Mouse (Mus musculus) stomach, postnatal 0 days (tissue): Measurements from ENCODE around the gene Chrdl2. TPM values are rescaled to one million over a fixed set of nuclear protein-coding genes. Genes with fewer than 3 reads are reported as not detected.
"Not testable (repeated sequence)": the region's sequence is repeated elsewhere in the genome, so short reads cannot be mapped to it uniquely, and the experiment has no call there.

ENCODE experiments used
- ATAC-seq: fragments of 200-750 bp; cut with Nextera tagmentation; 2 replicates; pipeline ENCODE4 v1.8.0; 2017; ENCODE audit not compliant: low FRiP score, low TSS enrichment
- DNase-seq: peaks from one replicate; pipeline ENCODE4 v3.0.0-alpha.2; 2016; ENCODE audit warnings: low spot score
- H3K27ac ChIP-seq: fragments of 300-500 bp; sonication (generic); replicated peaks from 2 replicates; pipeline ENCODE4 v1.5.1; 2014; ENCODE audit warnings: mild to moderate bottlenecking, control low read depth
- H3K27me3 ChIP-seq: fragments of 300-500 bp; sonication (generic); 2 replicates; pipeline ENCODE4 v1.6.1; 2014; ENCODE audit warnings: low read length; ENCODE audit not compliant: control insufficient read depth, insufficient read depth
- H3K36me3 ChIP-seq: fragments of 300-500 bp; sonication (generic); 2 replicates; pipeline ENCODE4 v1.6.1; 2014; ENCODE audit warnings: low read length, mixed read lengths; ENCODE audit not compliant: control insufficient read depth, insufficient read depth
- H3K4me1 ChIP-seq: fragments of 300-500 bp; sonication (generic); replicated peaks from 2 replicates; pipeline ENCODE4 v1.6.1; 2014; ENCODE audit warnings: antibody characterized with exemption; ENCODE audit not compliant: control insufficient read depth, insufficient read depth
- H3K4me2 ChIP-seq: fragments of 300-500 bp; sonication (generic); replicated peaks from 2 replicates; pipeline ENCODE4 v1.6.1; 2014; ENCODE audit warnings: low read depth, mild to moderate bottlenecking, control low read depth, moderate library complexity
- H3K4me3 ChIP-seq: fragments of 300-500 bp; sonication (generic); 2 replicates; pipeline ENCODE4 v1.5.1; 2014; ENCODE audit warnings: low read depth, low read length, control low read depth
- H3K9ac ChIP-seq: fragments of 300-500 bp; sonication (generic); 2 replicates; pipeline ENCODE4 v1.6.1; 2014; ENCODE audit warnings: mild to moderate bottlenecking, low read length, control low read depth, mixed read lengths
- H3K9me3 ChIP-seq: fragments of 300-500 bp; sonication (generic); 2 replicates; pipeline ENCODE4 v1.6.1; 2016; ENCODE audit warnings: low read length; ENCODE audit not compliant: control insufficient read depth
- CTCF ChIP-seq: IDR thresholded peaks from 2 replicates; pipeline ENCODE4 v1.5.1; 2016; ENCODE audit warnings: antibody characterized with exemption, low read depth, mild to moderate bottlenecking, moderate library complexity
- EP300 ChIP-seq: optimal IDR thresholded peaks from 2 replicates; pipeline ENCODE3; 2016; ENCODE audit warnings: antibody characterized with exemption
- WGBS: fragments of 180-500 bp; shearing (Covaris S2); extraction: QIAGEN DNeasy Blood & Tissue Kit; methylation state at CpG from one replicate; pipeline ENCODE4 v1.1.7; 2014; 5-methylcytosine and 5-hydroxymethylcytosine counted together
- polyA plus RNA-seq: library from polyadenylated mRNA; unstranded; fragments of >200 nt; fragmentation: Nextera tagmentation; extraction: Ambion mirVana; gene quantifications from 2 replicates; pipeline ENCODE4 v1.2.1, GENCODE M21; 2015

The Chrdl2 gene
- polyA plus RNA-seq, 1 experiment from 2014 or later, result 2.0 TPM

DNA sequence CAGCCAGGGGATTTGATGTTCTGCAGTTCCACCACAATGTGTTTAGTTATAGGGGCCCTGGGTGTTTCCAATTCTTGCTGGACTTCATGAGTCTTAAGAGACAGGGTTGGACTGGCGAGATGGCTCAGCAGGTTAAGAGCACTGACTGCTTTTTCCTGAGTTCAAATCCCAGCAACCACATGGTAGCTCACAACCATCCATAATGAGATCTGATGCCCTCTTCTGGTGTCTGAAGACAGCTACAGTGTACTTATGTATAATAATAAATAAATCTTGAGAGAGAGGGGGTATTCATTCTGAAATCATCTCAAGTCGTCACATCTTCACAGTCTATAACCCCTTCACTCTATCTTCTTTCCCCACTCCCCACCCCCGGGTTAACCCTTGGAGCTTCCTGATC, 33.1 kb upstream of the Chrdl2 start:
- not testable (repeated sequence) for H3K9me3 ChIP-seq, ATAC-seq, H3K36me3 ChIP-seq, H3K9ac ChIP-seq, H3K27me3 ChIP-seq, H3K4me3 ChIP-seq, H3K4me1 ChIP-seq, H3K27ac ChIP-seq, H3K4me2 ChIP-seq, DNase-seq
- TF ChIP-seq CTCF, result 0 out of 2 replicates have a peak, but pooled peaks have one; percentile 11
- 83% methylated on average over 3 of the region's 3 CpGs for WGBS

DNA sequence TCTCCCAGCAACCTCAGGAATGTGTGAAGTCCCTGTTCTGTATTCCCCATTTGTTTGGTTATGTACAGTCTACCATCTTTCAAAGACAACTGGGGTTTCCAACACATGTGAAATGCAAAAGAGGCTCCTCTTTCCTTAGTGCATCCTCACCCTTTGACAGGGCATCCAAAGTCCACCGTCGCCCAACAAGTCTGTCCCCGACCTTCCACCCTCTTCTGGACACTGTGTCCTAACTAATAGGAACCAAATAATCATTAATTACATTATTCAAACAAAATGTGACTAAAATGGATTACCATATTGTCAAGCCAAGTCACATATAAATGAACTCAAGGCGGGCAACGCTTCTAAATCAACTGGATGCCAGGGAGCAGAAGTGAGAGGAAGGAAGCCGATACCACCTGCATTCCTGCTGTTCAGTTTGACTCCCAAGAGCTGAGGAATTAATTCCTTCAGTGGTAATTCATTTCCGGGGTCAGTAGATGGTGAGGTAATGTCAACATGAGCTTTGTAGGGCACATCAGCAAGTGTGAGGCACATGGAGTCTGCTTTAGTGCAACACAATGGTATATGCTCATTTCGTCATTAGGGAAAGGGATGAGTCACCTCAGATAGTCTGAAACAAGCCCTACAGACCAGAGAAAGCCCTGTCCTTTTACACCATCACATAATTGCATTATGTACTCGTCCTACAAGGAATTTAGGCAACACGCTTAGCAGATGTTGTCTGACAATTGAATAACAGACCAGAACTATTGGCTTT, 31.6 kb upstream of the Chrdl2 start:
- H3K9ac ChIP-seq, result no peak overlapping the region
- no peak overlapping the region for H3K4me2 ChIP-seq
- no peaks in the 10 kb centered on the region; the same call in 1 of the 2 replicates for H3K4me1 ChIP-seq
- H3K9me3 ChIP-seq, result no peaks in the 10 kb centered on the region
- TF ChIP-seq CTCF (no peak), EP300 (no peak)
- ATAC-seq, result peak; percentile 75
- WGBS, result 54% methylated on average over 10 of the region's 10 CpGs
- H3K27ac ChIP-seq, result 0 out of 2 replicates have a peak overlapping the region, but pooled peaks have one; percentile 5
- no peak for DNase-seq
- H3K36me3 ChIP-seq, result no peaks in the 10 kb centered on the region
- H3K27me3 ChIP-seq, result no peaks in the 10 kb centered on the region
- no peak overlapping the region for H3K4me3 ChIP-seq

DNA sequence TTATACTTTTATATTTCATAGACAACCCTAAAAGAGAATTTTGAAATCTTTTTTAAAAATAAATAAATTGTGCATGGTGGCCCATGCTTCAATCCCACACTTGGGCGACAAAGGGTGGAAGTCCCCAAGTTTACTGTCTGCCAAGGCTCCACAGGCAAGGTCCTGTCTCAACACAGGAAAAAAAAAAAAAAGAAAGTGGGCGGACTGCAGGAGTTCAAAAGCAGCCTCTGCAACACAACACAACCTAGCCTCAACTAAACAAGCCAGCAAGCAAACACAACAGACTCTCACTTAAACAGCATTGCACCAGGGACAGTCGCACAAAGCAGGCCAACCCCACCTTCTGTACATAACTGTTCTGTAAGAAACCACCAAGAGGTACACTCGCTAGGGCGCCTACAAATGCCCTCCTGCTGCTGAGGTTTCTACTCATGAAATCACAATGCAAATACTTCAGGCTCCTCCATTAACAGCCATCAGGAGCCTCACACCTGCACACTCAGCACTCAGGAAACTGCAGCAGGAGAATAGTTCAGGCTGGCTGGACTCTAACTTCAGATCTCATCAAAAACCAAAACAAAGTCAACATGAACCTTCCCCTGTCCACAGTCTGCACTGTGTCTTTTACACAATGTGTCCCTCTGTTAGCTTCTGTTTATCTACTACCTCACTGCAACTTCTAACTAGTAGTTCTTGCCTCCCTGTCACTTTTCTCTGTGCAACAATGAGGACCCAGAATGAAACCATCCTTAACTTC, 30.0 kb upstream of the Chrdl2 start:
- no peak overlapping the region for H3K4me2 ChIP-seq
- TF ChIP-seq EP300 (no peak), CTCF (no peak)
- H3K27ac ChIP-seq, result peak overlapping the region; percentile 35
- H3K9me3 ChIP-seq, result no peaks in the 10 kb centered on the region
- H3K36me3 ChIP-seq, result no peaks in the 10 kb centered on the region
- ATAC-seq, result no peak; the same call in 1 of the 2 replicates
- DNase-seq, result peak; percentile 33
- no peak overlapping the region for H3K9ac ChIP-seq
- 66% methylated on average over 5 of the region's 5 CpGs for WGBS
- H3K4me3 ChIP-seq, result no peak overlapping the region
- H3K27me3 ChIP-seq, result no peaks in the 10 kb centered on the region
- H3K4me1 ChIP-seq, result no peaks in the 10 kb centered on the region; the same call in 1 of the 2 replicates

DNA sequence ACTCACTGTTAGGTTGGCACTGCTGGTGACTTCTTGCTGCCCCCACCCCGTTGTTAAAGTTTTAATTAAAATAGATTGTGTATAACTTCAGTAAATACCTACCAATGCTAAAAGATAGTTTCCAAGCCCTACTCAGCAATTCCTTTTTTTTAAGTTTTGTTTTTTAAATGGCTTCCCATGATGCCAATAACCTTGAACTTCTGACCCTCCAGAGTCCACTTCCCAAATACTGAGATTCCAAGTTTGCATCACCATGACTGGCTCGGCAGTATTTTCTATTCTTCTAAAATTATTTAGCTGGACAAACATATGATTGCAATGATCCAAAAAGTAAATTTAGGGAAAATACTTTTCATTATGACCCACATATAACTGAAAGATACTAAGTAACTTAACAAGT, 27.9 kb upstream of the Chrdl2 start:
- TF ChIP-seq EP300 (no peak), CTCF (no peak)
- ATAC-seq (no peak), DNase-seq (no peak)
- H3K4me3 ChIP-seq, result no peak overlapping the region
- no peaks in the 10 kb centered on the region for H3K9me3 ChIP-seq
- H3K4me2 ChIP-seq, result no peak overlapping the region
- WGBS, result 59% methylated on average over 2 of the region's 2 CpGs
- H3K27me3 ChIP-seq, result no peaks in the 10 kb centered on the region
- no peaks in the 10 kb centered on the region; the same call in 1 of the 2 replicates for H3K4me1 ChIP-seq
- H3K27ac ChIP-seq, result no peak overlapping the region
- H3K9ac ChIP-seq, result no peak overlapping the region
- H3K36me3 ChIP-seq, result no peaks in the 10 kb centered on the region

DNA sequence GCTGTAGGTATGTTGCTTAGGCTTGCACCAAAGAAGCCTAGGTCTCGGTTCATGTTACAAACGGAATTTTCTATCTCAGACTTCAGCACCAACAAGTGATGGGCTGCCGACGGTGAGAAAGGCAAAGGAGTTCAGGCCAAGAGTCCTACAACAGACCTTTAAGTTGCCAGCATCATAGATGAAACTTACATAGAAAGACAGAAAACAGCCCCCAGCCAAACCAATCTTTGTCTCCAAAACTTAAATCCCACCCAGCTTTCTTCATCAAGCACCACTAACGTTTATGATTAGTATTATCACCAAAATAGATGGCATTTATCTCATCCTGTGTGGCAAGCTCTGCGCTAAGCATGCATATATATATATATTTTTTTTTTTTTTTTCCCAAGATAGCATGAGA, 26.9 kb upstream of the Chrdl2 start:
- DNase-seq (no peak), ATAC-seq (no peak)
- whole genome bisulfite sequencing, result 10% methylated on average over 6 of the region's 6 CpGs
- no peaks in the 10 kb centered on the region for H3K36me3 ChIP-seq
- no peak overlapping the region for H3K27ac ChIP-seq
- peak overlapping the region; percentile 98 for H3K9ac ChIP-seq
- no peak for TF ChIP-seq CTCF
- no peaks in the 10 kb centered on the region for H3K9me3 ChIP-seq
- no peaks in the 10 kb centered on the region for H3K27me3 ChIP-seq
- no peaks in the 10 kb centered on the region; the same call in 1 of the 2 replicates for H3K4me1 ChIP-seq
- peak overlapping the region; percentile 80 for H3K4me2 ChIP-seq
- peak overlapping the region; percentile 96 for H3K4me3 ChIP-seq
